Mouse (Mus musculus): Measurements from ENCODE around the gene Ntm. TPM values are rescaled to one million over a fixed set of nuclear protein-coding genes. Genes with fewer than 3 reads are reported as not detected.
A peak's percentile ranks its signal among the peaks of the same experiment; 100 is the strongest.

The Ntm gene
- polyA plus RNA-seq, 1 experiment from 2014 or later: 39.7 TPM

- 68% methylated on average over 8 of the region's 8 CpGs for WGBS (ENCODE audit: insufficient replicate concordance)
- H3K9ac ChIP-seq (ENCODE audit: low read depth, low read length): no peak overlapping the region
- no peak overlapping the region for H3K27ac ChIP-seq (ENCODE audit: low read depth, low read length)
- no peaks in the 10 kb centered on the region for H3K36me3 ChIP-seq (ENCODE audit: control insufficient read depth, insufficient read depth, low read length)
- H3K27me3 ChIP-seq (ENCODE audit: control insufficient read depth, insufficient read depth, low read length): no peaks in the 10 kb centered on the region
- no peak overlapping the region for H3K4me2 ChIP-seq
- no peak overlapping the region for H3K4me3 ChIP-seq (ENCODE audit: low read depth, low read length)
- ATAC-seq (replicated peaks; ENCODE audit: insufficient number of reproducible peaks, low FRiP score, low TSS enrichment): no peak
- no peaks in the 10 kb centered on the region for H3K4me1 ChIP-seq (ENCODE audit: control insufficient read depth, insufficient read depth, low read length)
- no peaks in the 10 kb centered on the region for H3K9me3 ChIP-seq (replicated peaks; ENCODE audit: control insufficient read depth, low read length)
These were observed 200.9 kb downstream of the Ntm start for GRCm38 (mm10) chr9:29761952-29762586.

- no peaks in the 10 kb centered on the region for H3K27me3 ChIP-seq (ENCODE audit: control insufficient read depth, insufficient read depth, low read length)
- no peak overlapping the region for H3K4me3 ChIP-seq (ENCODE audit: low read depth, low read length)
- no peak overlapping the region for H3K4me2 ChIP-seq
- no peak overlapping the region for H3K9ac ChIP-seq (ENCODE audit: low read depth, low read length)
- H3K27ac ChIP-seq (ENCODE audit: low read depth, low read length): no peak overlapping the region
- no peaks in the 10 kb centered on the region for H3K9me3 ChIP-seq (replicated peaks; ENCODE audit: control insufficient read depth, low read length)
- no peaks in the 10 kb centered on the region for H3K4me1 ChIP-seq (ENCODE audit: control insufficient read depth, insufficient read depth, low read length)
- no peak for ATAC-seq (replicated peaks; ENCODE audit: insufficient number of reproducible peaks, low FRiP score, low TSS enrichment)
- 72% methylated on average over 5 of the region's 5 CpGs for WGBS (ENCODE audit: insufficient replicate concordance)
- H3K36me3 ChIP-seq (ENCODE audit: control insufficient read depth, insufficient read depth, low read length): no peaks in the 10 kb centered on the region
These were observed 201.4 kb downstream of the Ntm start for GRCm38 (mm10) chr9:29761511-29761910.

- no peak for ATAC-seq (replicated peaks; ENCODE audit: insufficient number of reproducible peaks, low FRiP score, low TSS enrichment)
- no peak overlapping the region for H3K27ac ChIP-seq (ENCODE audit: low read depth, low read length)
- no peaks in the 10 kb centered on the region for H3K9me3 ChIP-seq (replicated peaks; ENCODE audit: control insufficient read depth, low read length)
- H3K4me3 ChIP-seq (ENCODE audit: low read depth, low read length): no peak overlapping the region
- WGBS (ENCODE audit: insufficient replicate concordance): 57% methylated on average over 3 of the region's 3 CpGs
- no peaks in the 10 kb centered on the region for H3K36me3 ChIP-seq (ENCODE audit: control insufficient read depth, insufficient read depth, low read length)
- H3K9ac ChIP-seq (ENCODE audit: low read depth, low read length): no peak overlapping the region
- no peaks in the 10 kb centered on the region for H3K27me3 ChIP-seq (ENCODE audit: control insufficient read depth, insufficient read depth, low read length)
- H3K4me2 ChIP-seq: no peak overlapping the region
- H3K4me1 ChIP-seq (ENCODE audit: control insufficient read depth, insufficient read depth, low read length): no peaks in the 10 kb centered on the region
These were observed 203.0 kb downstream of the Ntm start for GRCm38 (mm10) chr9:29759940-29760339.

- ATAC-seq (replicated peaks; ENCODE audit: insufficient number of reproducible peaks, low FRiP score, low TSS enrichment): no peak
- 82% methylated on average over 2 of the region's 2 CpGs for WGBS (ENCODE audit: insufficient replicate concordance)
- Histone ChIP-seq H3K4me2 (no peak overlapping the region), H3K4me3 (ENCODE audit: low read depth, low read length) (no peak overlapping the region), H3K9ac (ENCODE audit: low read depth, low read length) (no peak overlapping the region), H3K27me3 (ENCODE audit: control insufficient read depth, insufficient read depth, low read length) (no peaks in the 10 kb centered on the region), H3K9me3 (replicated peaks; ENCODE audit: control insufficient read depth, low read length) (no peaks in the 10 kb centered on the region), H3K27ac (ENCODE audit: low read depth, low read length) (no peak overlapping the region), H3K36me3 (ENCODE audit: control insufficient read depth, insufficient read depth, low read length) (no peaks in the 10 kb centered on the region), H3K4me1 (ENCODE audit: control insufficient read depth, insufficient read depth, low read length) (no peaks in the 10 kb centered on the region)
These were observed 203.9 kb downstream of the Ntm start for GRCm38 (mm10) chr9:29759060-29759459.

- H3K9ac ChIP-seq (ENCODE audit: low read depth, low read length): no peak overlapping the region
- H3K4me1 ChIP-seq (ENCODE audit: control insufficient read depth, insufficient read depth, low read length): peaks cover 7% of the 10 kb centered on the region; the same call in 1 of the 2 replicates
- no peak overlapping the region for H3K27ac ChIP-seq (ENCODE audit: low read depth, low read length)
- H3K9me3 ChIP-seq (replicated peaks; ENCODE audit: control insufficient read depth, low read length): no peaks in the 10 kb centered on the region
- no peak overlapping the region for H3K4me3 ChIP-seq (ENCODE audit: low read depth, low read length)
- no peaks in the 10 kb centered on the region for H3K27me3 ChIP-seq (ENCODE audit: control insufficient read depth, insufficient read depth, low read length)
- H3K4me2 ChIP-seq: no peak overlapping the region
- ATAC-seq (replicated peaks; ENCODE audit: insufficient number of reproducible peaks, low FRiP score, low TSS enrichment): no peak
- H3K36me3 ChIP-seq (ENCODE audit: control insufficient read depth, insufficient read depth, low read length): no peaks in the 10 kb centered on the region
These were observed 208.6 kb downstream of the Ntm start for GRCm38 (mm10) chr9:29754374-29754773.

- H3K9ac ChIP-seq (ENCODE audit: low read depth, low read length): no peak overlapping the region
- ATAC-seq (replicated peaks; ENCODE audit: insufficient number of reproducible peaks, low FRiP score, low TSS enrichment): no peak
- H3K27ac ChIP-seq (ENCODE audit: low read depth, low read length): no peak overlapping the region
- no peak overlapping the region for H3K4me3 ChIP-seq (ENCODE audit: low read depth, low read length)
- H3K4me1 ChIP-seq (ENCODE audit: control insufficient read depth, insufficient read depth, low read length): peaks cover 7% of the 10 kb centered on the region; the same call in 1 of the 2 replicates
- 47% methylated on average over 1 of the region's 1 CpGs for WGBS (ENCODE audit: insufficient replicate concordance)
- H3K4me2 ChIP-seq: no peak overlapping the region
- H3K9me3 ChIP-seq (replicated peaks; ENCODE audit: control insufficient read depth, low read length): no peaks in the 10 kb centered on the region
- no peaks in the 10 kb centered on the region for H3K36me3 ChIP-seq (ENCODE audit: control insufficient read depth, insufficient read depth, low read length)
- H3K27me3 ChIP-seq (ENCODE audit: control insufficient read depth, insufficient read depth, low read length): no peaks in the 10 kb centered on the region
These were observed 211.5 kb downstream of the Ntm start for GRCm38 (mm10) chr9:29751396-29751795.

- 0 out of 2 replicates have a peak overlapping the region, but pooled peaks have one; percentile 23 for H3K9ac ChIP-seq (ENCODE audit: low read depth, low read length)
These were observed 212.4 kb downstream of the Ntm start for GRCm38 (mm10) chr9:29750371-29751014.

GRCm38 (mm10) chr9:29748070-29748469 lies 214.9 kb downstream of the Ntm start:
- H3K9ac ChIP-seq (ENCODE audit: low read depth, low read length): no peak overlapping the region
- H3K4me3 ChIP-seq (ENCODE audit: low read depth, low read length): no peak overlapping the region
- H3K9me3 ChIP-seq (replicated peaks; ENCODE audit: control insufficient read depth, low read length): no peaks in the 10 kb centered on the region
- H3K27me3 ChIP-seq (ENCODE audit: control insufficient read depth, insufficient read depth, low read length): no peaks in the 10 kb centered on the region
- no peak for ATAC-seq (replicated peaks; ENCODE audit: insufficient number of reproducible peaks, low FRiP score, low TSS enrichment)
- WGBS (ENCODE audit: insufficient replicate concordance): 70% methylated on average over 4 of the region's 4 CpGs
- peaks cover 7% of the 10 kb centered on the region; the same call in 1 of the 2 replicates for H3K4me1 ChIP-seq (ENCODE audit: control insufficient read depth, insufficient read depth, low read length)
- no peaks in the 10 kb centered on the region; the same call in 1 of the 2 replicates for H3K36me3 ChIP-seq (ENCODE audit: control insufficient read depth, insufficient read depth, low read length)
- no peak overlapping the region for H3K4me2 ChIP-seq
- no peak overlapping the region for H3K27ac ChIP-seq (ENCODE audit: low read depth, low read length)

More at GRCm38 (mm10) chr9:29750371-29751014, 212.4 kb downstream of the Ntm start:
- Histone ChIP-seq H3K27me3 (ENCODE audit: control insufficient read depth, insufficient read depth, low read length) (no peaks in the 10 kb centered on the region), H3K4me3 (ENCODE audit: low read depth, low read length) (peak overlapping the region; percentile 30), H3K4me1 (ENCODE audit: control insufficient read depth, insufficient read depth, low read length) (peaks cover 7% of the 10 kb centered on the region; the same call in 1 of the 2 replicates), H3K4me2 (peak overlapping the region; percentile 64), H3K36me3 (ENCODE audit: control insufficient read depth, insufficient read depth, low read length) (no peaks in the 10 kb centered on the region), H3K27ac (ENCODE audit: low read depth, low read length) (no peak overlapping the region), H3K9me3 (replicated peaks; ENCODE audit: control insufficient read depth, low read length) (no peaks in the 10 kb centered on the region)
- WGBS (ENCODE audit: insufficient replicate concordance): 20% methylated on average over 15 of the region's 15 CpGs
- no peak for ATAC-seq (replicated peaks; ENCODE audit: insufficient number of reproducible peaks, low FRiP score, low TSS enrichment)
